Mouse (Mus musculus): ENCODE measurements around the gene Rundc1. TPM values are rescaled to one million over a fixed set of nuclear protein-coding genes. Genes with fewer than 3 reads are reported as not detected.
A peak's percentile ranks its signal among the peaks of the same experiment; 100 is the strongest.
"Not testable (repeated sequence)": the region's sequence is repeated elsewhere in the genome, so short reads cannot be mapped to it uniquely, and the experiment has no call there.

Gene Rundc1
- total and polyA plus RNA-seq, 3 experiments = 6.8 to 13.5 (median 10.7) TPM

DNA sequence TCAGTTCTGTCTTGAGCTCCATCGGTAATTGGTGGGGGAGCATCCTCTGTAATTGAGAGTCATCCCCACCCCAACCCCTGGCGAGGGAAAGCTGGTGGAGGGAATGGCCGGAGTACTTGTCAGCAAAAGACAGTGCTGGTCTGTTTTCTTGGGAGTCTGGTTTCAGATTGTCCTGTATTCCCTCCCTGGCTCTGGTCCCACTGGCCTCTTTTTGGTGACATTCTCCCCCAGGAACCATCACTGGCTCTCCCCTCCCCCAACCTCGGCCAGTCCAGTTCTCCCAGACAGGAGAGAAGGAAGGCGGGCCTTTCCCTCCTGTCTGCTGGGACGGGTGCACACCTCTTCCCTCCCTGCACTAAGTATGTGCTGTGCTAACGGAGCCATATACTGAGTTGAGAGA is 47.5 kb downstream of the Rundc1 start:
- Histone ChIP-seq H3K4me1 (ENCODE audit: control insufficient read depth in 1 of 2, insufficient read depth in 2 of 2) (peaks cover 6 to 35% of the 10 kb centered on the region in 2 experiments), H3K36me3 (replicated peaks in 1 of 2; ENCODE audit: control insufficient read depth in 1 of 2, insufficient read depth in 1 of 2, low read length in 1 of 2) (no peaks in the 10 kb centered on the region), H3K9me3 (replicated peaks; ENCODE audit: low read length) (no peaks in the 10 kb centered on the region), H3K79me2 (replicated peaks; ENCODE audit: control insufficient read depth, extremely low read depth, insufficient read depth, poor library complexity, severe bottlenecking) (no peaks in the 10 kb centered on the region), H3K27ac (ENCODE audit: insufficient read depth, low read depth) (no peak overlapping the region), H3K27me3 (replicated peaks) (peaks cover 23% of the 10 kb centered on the region), H3K4me3 (replicated peaks in 1 of 3; ENCODE audit: low read depth in 2 of 3, low read length in 2 of 3, poor library complexity in 1 of 3) (no peak overlapping the region), H3K9ac (ENCODE audit: insufficient read depth, low read depth) (no peak overlapping the region), H3K4me2 (ENCODE audit: insufficient read depth, low read depth, poor library complexity, severe bottlenecking) (no peak overlapping the region)
- in situ Hi-C loops (cut with MboI; ENCODE audit: low pct_ligation_motif_present, low pct_unique_long_range_greater_than_20kb, low sequenced_read_pairs) (no loop called here), dilution Hi-C loops (cut with MboI; ENCODE audit: extremely low pct_ligation_motif_present, extremely low pct_unique_long_range_greater_than_20kb, low sequenced_read_pairs) (no loop called here)
- TF ChIP-seq NRF1 (IDR thresholded peaks at IDR 0.05; ENCODE audit: low read depth, low read length) (no peak), KAT2A (IDR thresholded peaks at IDR 0.05; ENCODE audit: insufficient replicate concordance, low read length) (no peak), JUND (conservative IDR thresholded peaks at IDR 0.05; ENCODE audit: low read depth, low read length) (no peak), MAFK (IDR thresholded peaks at IDR 0.05; ENCODE audit: insufficient replicate concordance, low read length) (no peak), EP300 (IDR thresholded peaks at IDR 0.05; ENCODE audit: low read length) (no peak), MAX (IDR thresholded peaks at IDR 0.05; ENCODE audit: low read length) (no peak), CHD1 (IDR thresholded peaks at IDR 0.05; ENCODE audit: low read depth, low read length) (no peak), CHD2 (IDR thresholded peaks at IDR 0.05; ENCODE audit: low read length) (no peak), MYC (IDR thresholded peaks at IDR 0.05; ENCODE audit: low read depth, low read length) (no peak), ZMIZ1 (IDR thresholded peaks at IDR 0.05; ENCODE audit: low read depth, low read length) (no peak), GABPA (IDR thresholded peaks at IDR 0.05; ENCODE audit: insufficient replicate concordance, low read depth, low read length) (no peak), PAX5 (IDR thresholded peaks at IDR 0.05; ENCODE audit: low read length) (no peak), RCOR1 (conservative IDR thresholded peaks at IDR 0.05; ENCODE audit: low read depth, low read length) (no peak), TCF12 (IDR thresholded peaks at IDR 0.05; ENCODE audit: low read depth, low read length) (no peak), NELFE (IDR thresholded peaks at IDR 0.05; ENCODE audit: low read depth, low read length) (no peak), ELF1 (IDR thresholded peaks at IDR 0.05; ENCODE audit: low read depth, low read length) (no peak)
- DNase-seq (ENCODE audit: extremely low read depth) = no peak

DNA sequence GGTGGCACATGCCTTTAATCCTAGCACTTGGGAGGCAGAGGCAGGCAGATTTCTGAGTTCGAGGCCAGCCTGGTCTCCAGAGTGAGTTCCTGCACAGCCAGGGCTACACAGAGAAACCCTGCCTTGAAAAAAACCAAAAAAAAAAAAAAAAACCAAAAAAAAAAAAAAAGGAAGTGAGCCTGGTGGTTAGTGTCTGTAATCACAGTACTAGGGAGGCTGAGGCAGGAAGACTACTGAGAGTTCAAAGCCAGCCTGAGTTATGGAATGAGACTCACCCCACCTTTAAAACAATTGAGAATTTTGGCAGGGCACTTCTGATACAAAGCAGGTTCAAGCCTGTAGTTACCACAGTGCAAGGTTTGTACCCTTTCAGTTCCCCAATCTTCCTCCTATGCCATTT is 48.8 kb downstream of the Rundc1 start:
- H3K36me3 ChIP-seq (replicated peaks in 1 of 2; ENCODE audit: control insufficient read depth in 1 of 2, insufficient read depth in 1 of 2, low read length in 1 of 2); H3K4me3 ChIP-seq (replicated peaks in 1 of 3; ENCODE audit: low read depth in 2 of 3, low read length in 2 of 3, poor library complexity in 1 of 3); H3K79me2 ChIP-seq (replicated peaks; ENCODE audit: control insufficient read depth, extremely low read depth, insufficient read depth, poor library complexity, severe bottlenecking); H3K27ac ChIP-seq (ENCODE audit: insufficient read depth, low read depth); DNase-seq (ENCODE audit: extremely low read depth); H3K4me2 ChIP-seq (ENCODE audit: insufficient read depth, low read depth, poor library complexity, severe bottlenecking); H3K9me3 ChIP-seq (replicated peaks; ENCODE audit: low read length); in situ Hi-C loops (cut with MboI; ENCODE audit: low pct_ligation_motif_present, low pct_unique_long_range_greater_than_20kb, low sequenced_read_pairs); H3K9ac ChIP-seq (ENCODE audit: insufficient read depth, low read depth); dilution Hi-C loops (cut with MboI; ENCODE audit: extremely low pct_ligation_motif_present, extremely low pct_unique_long_range_greater_than_20kb, low sequenced_read_pairs): not testable (repeated sequence)
- peak; percentile 47; the same call in 1 of the 2 replicates for TF ChIP-seq EP300 (IDR thresholded peaks at IDR 0.05; ENCODE audit: low read length)
- TF ChIP-seq ZNF384 (IDR thresholded peaks at IDR 0.05; ENCODE audit: low read depth, low read length) = peak; percentile 88
- TF ChIP-seq IRF4 (IDR thresholded peaks at IDR 0.05; ENCODE audit: low read depth, low read length) = 0 out of 2 replicates have a peak, but pooled peaks have one; percentile 46
- H3K27me3 ChIP-seq (replicated peaks) = peaks cover 14% of the 10 kb centered on the region
- peaks cover 6 to 25% of the 10 kb centered on the region in 2 experiments for H3K4me1 ChIP-seq (ENCODE audit: control insufficient read depth in 1 of 2, insufficient read depth in 2 of 2)

All from CH12.LX (cell line).